17 mouse cellular contexts compared by ENCODE assay signal in the genomic region with DNA sequence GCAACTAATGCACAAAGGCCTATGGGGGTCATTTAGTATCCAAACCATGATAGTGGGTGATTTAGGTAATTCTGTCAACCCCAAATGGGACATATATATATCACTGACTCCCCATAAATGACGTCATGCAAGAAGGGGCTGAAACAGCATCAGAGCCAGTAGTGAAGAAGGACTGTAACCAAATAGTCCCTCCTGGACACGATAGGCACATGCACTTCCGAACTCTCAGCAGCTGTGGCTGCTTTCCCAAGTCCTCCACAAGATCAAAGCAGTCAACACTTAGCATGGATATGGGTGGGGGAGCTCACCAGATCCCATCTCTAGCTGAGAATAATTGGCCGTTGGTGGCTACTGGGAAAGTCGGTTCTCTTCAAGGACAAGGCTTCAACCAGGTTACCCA.
"Had no signal": no experiment of that assay in that cellular context is flagged by ENCODE, and none has a peak within 500 bp of the region (broad histone marks: within the 10 kb centered on the region; RNA-seq: fewer than 3 reads in every experiment).

No protein-coding gene starts in this region.

- H3K4me2 ChIP-seq: liver, embryonic 12.5 days; lung, embryonic 14.5 days had no signal

- ATAC-seq: inflammation-experienced regulatory T-cells, adult 6 months; intestine, postnatal 0 days; liver, embryonic 12.5 days had no signal

- H3K4me1 ChIP-seq: liver, embryonic 12.5 days had no signal

- DNase-seq: kidney, adult 9 months; kidney, postnatal 36 days; left cerebral cortex, postnatal 4 days; lung, embryonic 14.5 days; lung, postnatal 10 days; lung, postnatal 4 days; midbrain, embryonic 14.5 days; right cerebral cortex, adult 18-20 months; right cerebral cortex, postnatal 25 days; thymus, postnatal 4 days had no signal

- H3K36me3 ChIP-seq: liver, embryonic 12.5 days; midbrain, embryonic 10.5 days had no signal

- H3K9me3 ChIP-seq: liver, embryonic 12.5 days; midbrain, embryonic 10.5 days had no signal

- H3K4me3 ChIP-seq: layer of hippocampus, adult 2 months; liver, embryonic 12.5 days; midbrain, embryonic 10.5 days; myocyte had no signal

- H3K9ac ChIP-seq: liver, embryonic 12.5 days; lung, embryonic 14.5 days had no signal

- H3K27ac ChIP-seq: layer of hippocampus, adult 2 months; liver, embryonic 12.5 days; midbrain, embryonic 10.5 days; stomach, postnatal 0 days had no signal

- H3K27me3 ChIP-seq: liver, embryonic 12.5 days had no signal
